Mouse (Mus musculus): ENCODE data around the gene Baz2b. TPM values are rescaled to one million over a fixed set of nuclear protein-coding genes. Genes with fewer than 3 reads are reported as not detected.
A peak's percentile ranks its signal among the peaks of the same experiment; 100 is the strongest.
"Not testable (repeated sequence)": the region's sequence is repeated elsewhere in the genome, so short reads cannot be mapped to it uniquely, and the experiment has no call there.

Gene Baz2b
- total and polyA plus RNA-seq, 2 experiments from 2014 or later = 40.6 to 71.7 TPM

DNA sequence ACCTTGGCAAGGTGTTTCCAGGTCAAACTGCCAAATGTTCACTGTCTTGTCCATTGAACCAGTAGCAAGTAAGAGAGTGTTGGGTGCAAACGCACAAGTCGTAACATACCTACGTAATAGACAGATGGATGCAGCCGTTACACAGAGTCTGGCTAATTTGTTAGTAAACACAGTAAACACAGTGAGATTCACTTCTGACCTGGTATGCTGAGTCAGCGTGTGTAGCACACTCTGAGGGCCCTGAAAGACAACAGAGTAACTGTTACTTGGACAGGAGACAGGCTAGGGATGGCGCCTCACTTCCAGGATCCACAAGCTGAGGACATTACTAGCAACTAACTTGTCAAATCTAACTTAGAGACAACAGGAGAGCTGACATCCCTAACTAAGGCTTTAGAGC, 347.0 kb downstream of the Baz2b start:
- H3K4me1 ChIP-seq (ENCODE audit: insufficient read depth) = no peaks in the 10 kb centered on the region
- DNase-seq (no peak), ATAC-seq (no peak)
- no peak overlapping the region for H3K9ac ChIP-seq
- no peaks in the 10 kb centered on the region for H3K27me3 ChIP-seq (ENCODE audit: insufficient read depth, low read length)
- H3K36me3 ChIP-seq (ENCODE audit: insufficient read depth) = no peaks in the 10 kb centered on the region; the same call in 1 of the 2 replicates
- no peak for TF ChIP-seq CTCF (IDR thresholded peaks at IDR 0.05; ENCODE audit: low read depth)
- H3K4me3 ChIP-seq (ENCODE audit: low read depth, low read length) = no peak overlapping the region
- no peak overlapping the region for H3K4me2 ChIP-seq (ENCODE audit: low read depth)
- no peak overlapping the region for H3K27ac ChIP-seq (ENCODE audit: low read depth, low read length)
- WGBS = 95% methylated on average over 6 of the region's 6 CpGs
- H3K9me3 ChIP-seq (ENCODE audit: low read length) = no peaks in the 10 kb centered on the region

GRCm38 (mm10) chr2:59854363-59854762, 355.3 kb downstream of the Baz2b start:
- no peak overlapping the region for H3K4me3 ChIP-seq (ENCODE audit: low read depth, low read length)
- no peak for TF ChIP-seq CTCF (IDR thresholded peaks at IDR 0.05; ENCODE audit: low read depth)
- no peaks in the 10 kb centered on the region for H3K4me1 ChIP-seq (ENCODE audit: insufficient read depth)
- WGBS = 74% methylated on average over 9 of the region's 9 CpGs
- no peak overlapping the region for H3K4me2 ChIP-seq (ENCODE audit: low read depth)
- H3K27me3 ChIP-seq (ENCODE audit: insufficient read depth, low read length) = no peaks in the 10 kb centered on the region
- ATAC-seq = no peak
- no peaks in the 10 kb centered on the region for H3K9me3 ChIP-seq (ENCODE audit: low read length)
- H3K36me3 ChIP-seq (ENCODE audit: insufficient read depth) = no peaks in the 10 kb centered on the region; the same call in 1 of the 2 replicates
- H3K9ac ChIP-seq = no peak overlapping the region
- no peak for DNase-seq
- H3K27ac ChIP-seq (ENCODE audit: low read depth, low read length) = no peak overlapping the region

GRCm38 (mm10) chr2:59853543-59853942, 356.1 kb downstream of the Baz2b start:
- Histone ChIP-seq H3K36me3 (ENCODE audit: insufficient read depth) (no peaks in the 10 kb centered on the region), H3K27ac (ENCODE audit: low read depth, low read length) (no peak overlapping the region), H3K4me2 (ENCODE audit: low read depth) (no peak overlapping the region), H3K9ac (no peak overlapping the region), H3K9me3 (ENCODE audit: low read length) (no peaks in the 10 kb centered on the region), H3K4me1 (ENCODE audit: insufficient read depth) (no peaks in the 10 kb centered on the region), H3K27me3 (ENCODE audit: insufficient read depth, low read length) (no peaks in the 10 kb centered on the region), H3K4me3 (ENCODE audit: low read depth, low read length) (no peak overlapping the region)
- TF ChIP-seq CTCF (IDR thresholded peaks at IDR 0.05; ENCODE audit: low read depth) = peak; percentile 9; the same call in 1 of the 2 replicates
- WGBS = 69% methylated on average over 10 of the region's 10 CpGs
- DNase-seq = no peak
- ATAC-seq = no peak

DNA sequence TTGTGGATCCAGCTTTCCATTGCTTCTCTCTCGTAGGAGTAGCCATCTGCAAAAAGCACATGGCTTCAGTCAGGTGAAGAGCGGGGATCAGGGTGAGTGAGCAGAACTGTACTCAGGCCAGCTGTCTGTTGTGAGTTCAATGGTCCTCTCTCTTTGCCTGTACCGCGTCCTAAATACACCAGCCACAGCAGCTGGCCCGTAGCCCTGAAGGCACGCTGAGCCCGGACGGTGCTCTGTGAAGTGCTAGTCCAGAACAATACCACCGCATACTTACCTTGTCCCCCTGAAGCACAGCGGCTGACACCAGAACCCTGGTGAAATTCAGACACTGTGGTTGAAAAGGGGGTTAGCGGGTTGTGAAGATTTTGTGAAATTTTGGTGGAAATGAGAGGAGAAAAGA, 356.7 kb downstream of the Baz2b start:
- Histone ChIP-seq H3K4me2 (ENCODE audit: low read depth) (no peak overlapping the region), H3K36me3 (ENCODE audit: insufficient read depth) (no peaks in the 10 kb centered on the region), H3K4me3 (ENCODE audit: low read depth, low read length) (no peak overlapping the region), H3K9me3 (ENCODE audit: low read length) (no peaks in the 10 kb centered on the region), H3K4me1 (ENCODE audit: insufficient read depth) (no peaks in the 10 kb centered on the region), H3K27ac (ENCODE audit: low read depth, low read length) (no peak overlapping the region), H3K27me3 (ENCODE audit: insufficient read depth, low read length) (no peaks in the 10 kb centered on the region), H3K9ac (no peak overlapping the region)
- DNase-seq = no peak
- ATAC-seq = no peak
- TF ChIP-seq CTCF (IDR thresholded peaks at IDR 0.05; ENCODE audit: low read depth) = no peak
- 61% methylated on average over 11 of the region's 11 CpGs for WGBS

DNA sequence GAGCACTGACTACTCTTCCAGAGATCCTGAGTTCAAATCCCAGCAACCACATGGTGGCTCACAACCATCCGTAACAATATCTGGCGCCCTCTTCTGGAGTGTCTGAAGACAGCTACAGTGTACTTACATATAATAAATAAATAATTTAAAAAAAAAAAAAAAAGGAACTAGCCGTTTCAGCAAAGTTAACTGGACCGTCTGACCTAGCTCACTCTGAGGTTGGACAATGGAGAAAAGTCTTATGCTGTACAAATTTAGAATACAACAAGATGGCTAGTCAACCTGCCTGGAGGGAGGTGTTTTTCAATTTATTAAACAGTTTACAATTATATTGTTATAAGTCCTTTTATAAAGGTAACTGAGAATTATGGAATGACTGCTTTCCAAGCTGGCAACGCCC, 357.8 kb downstream of the Baz2b start:
- WGBS = 89% methylated on average over 3 of the region's 5 CpGs
- DNase-seq; H3K9me3 ChIP-seq (ENCODE audit: low read length); H3K27me3 ChIP-seq (ENCODE audit: insufficient read depth, low read length); H3K27ac ChIP-seq (ENCODE audit: low read depth, low read length); ATAC-seq; H3K36me3 ChIP-seq (ENCODE audit: insufficient read depth); H3K4me1 ChIP-seq (ENCODE audit: insufficient read depth); H3K9ac ChIP-seq; H3K4me3 ChIP-seq (ENCODE audit: low read depth, low read length); H3K4me2 ChIP-seq (ENCODE audit: low read depth): not testable (repeated sequence)

Other genes with a start within 250 kb of the Baz2b start
- gene March7, start within 50 bp of the Baz2b start, total RNA-seq (2014; rRNA removed) = 126 and 143 TPM in 2 replicates
- 71.7 and 87.5 TPM in 2 replicates for gene March7, start within 50 bp of the Baz2b start, polyA plus RNA-seq (2015; fragmentation: Nextera tagmentation; extraction: Ambion mirVana)
- gene Cd302, start 74.6 kb upstream of the Baz2b start, total RNA-seq (2014; rRNA removed) = 5.8 and 8.6 TPM in 2 replicates
- 19.3 and 22.9 TPM in 2 replicates for gene Cd302, start 74.6 kb upstream of the Baz2b start, polyA plus RNA-seq (2015; fragmentation: Nextera tagmentation; extraction: Ambion mirVana)
- 3.9 and 4.8 TPM in 2 replicates for gene Ly75, start 173.5 kb upstream of the Baz2b start, total RNA-seq (2014; rRNA removed)
- gene Ly75, start 173.5 kb upstream of the Baz2b start, polyA plus RNA-seq (2015; fragmentation: Nextera tagmentation; extraction: Ambion mirVana) = 1.2 and 1.7 TPM in 2 replicates